21 mouse cellular contexts compared by ENCODE assay signal in the genomic region with DNA sequence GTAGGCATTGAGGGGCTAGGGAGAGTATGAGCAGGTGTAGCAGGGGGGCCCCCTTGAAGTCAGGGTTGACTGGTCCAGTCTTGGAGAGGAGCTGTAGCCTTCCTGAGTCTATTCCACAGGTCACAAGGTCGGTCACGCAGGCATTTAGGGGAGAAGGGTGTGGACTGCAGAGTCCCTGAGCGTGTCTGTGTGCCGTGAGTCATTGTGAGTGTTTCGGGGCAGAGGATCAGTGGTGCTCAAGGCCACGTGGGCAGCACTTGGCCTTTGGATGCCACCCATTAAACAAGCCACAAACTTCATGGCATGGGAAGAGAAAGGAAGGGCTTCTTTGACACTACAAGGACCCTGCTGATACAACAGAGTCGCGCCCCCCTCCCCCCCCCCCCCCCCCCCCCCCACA.
DNase-seq lines count a peak whose midpoint lies in the region; ATAC-seq and TF ChIP-seq lines count a peak whose summit lies in the region.
"Had no signal": no experiment of that assay in that cellular context is flagged by ENCODE, and none has a peak within 500 bp of the region (broad histone marks: within the 10 kb centered on the region; RNA-seq: fewer than 3 reads in every experiment).

No protein-coding gene starts in this region.

- H3K9ac ChIP-seq in kidney, embryonic 15.5 days, result no peak overlapping the region
- H3K9ac ChIP-seq in stomach, postnatal 0 days (ENCODE audit: low read length), result no peak overlapping the region
- H3K9ac ChIP-seq: embryonic facial prominence, embryonic 15.5 days; heart, embryonic 12.5 days; liver, embryonic 12.5 days; lung, embryonic 15.5 days had no signal

- no peak for TF ChIP-seq CTCF in stomach, postnatal 0 days (IDR thresholded peaks at IDR 0.05; ENCODE audit: low read depth)

- H3K9me3 ChIP-seq in kidney, embryonic 15.5 days (replicated peaks), result no peaks in the 10 kb centered on the region
- no peaks in the 10 kb centered on the region for H3K9me3 ChIP-seq in stomach, postnatal 0 days (ENCODE audit: control insufficient read depth, low read length)
- H3K9me3 ChIP-seq: embryonic facial prominence, embryonic 15.5 days; heart, embryonic 12.5 days; liver, embryonic 12.5 days; lung, embryonic 15.5 days had no signal

- peaks cover 44% of the 10 kb centered on the region for H3K4me1 ChIP-seq in kidney, embryonic 15.5 days
- no peaks in the 10 kb centered on the region for H3K4me1 ChIP-seq in stomach, postnatal 0 days (replicated peaks; ENCODE audit: control insufficient read depth, insufficient read depth)
- H3K4me1 ChIP-seq: lung, embryonic 15.5 days had no signal

- 0 out of 2 replicates have a peak overlapping the region, but pooled peaks have one; percentile 37 for H3K27ac ChIP-seq in kidney, embryonic 15.5 days
- no peak overlapping the region for H3K27ac ChIP-seq in stomach, postnatal 0 days (replicated peaks)
- H3K27ac ChIP-seq: embryonic facial prominence, embryonic 15.5 days; gastrocnemius, adult 2 months; liver, embryonic 12.5 days; lung, embryonic 15.5 days had no signal

- H3K4me3 ChIP-seq in kidney, embryonic 15.5 days (replicated peaks), result no peak overlapping the region
- H3K4me3 ChIP-seq in stomach, postnatal 0 days (ENCODE audit: low read depth, low read length), result no peak overlapping the region
- H3K4me3 ChIP-seq: embryonic facial prominence, embryonic 15.5 days; gastrocnemius, adult 2 months; heart, embryonic 12.5 days; liver, embryonic 12.5 days; lung, embryonic 15.5 days had no signal

- H3K4me2 ChIP-seq in kidney, embryonic 15.5 days, result no peak overlapping the region
- no peak overlapping the region for H3K4me2 ChIP-seq in stomach, postnatal 0 days (replicated peaks; ENCODE audit: low read depth)
- H3K4me2 ChIP-seq: embryonic facial prominence, embryonic 15.5 days; heart, embryonic 12.5 days; liver, embryonic 12.5 days; lung, embryonic 15.5 days had no signal

- peak; percentile 33; the same call in 1 of the 2 replicates for ATAC-seq in kidney, embryonic 15.5 days (replicated peaks; ENCODE audit: low FRiP score)
- peak; percentile 73 for ATAC-seq in stomach, postnatal 0 days (ENCODE audit: low FRiP score, low TSS enrichment)
- ATAC-seq: hindbrain, embryonic 16.5 days; liver, embryonic 12.5 days had no signal

- TF ChIP-seq EP300 in stomach, postnatal 0 days (optimal IDR thresholded peaks at IDR 0.05), result no peak

- no peak for DNase-seq in kidney, postnatal 36 days
- peak; percentile 88 for DNase-seq in adrenal gland, adult 2 months
- peak; percentile 76 to 79 for DNase-seq in adrenal gland, postnatal 36 days
- no peak for DNase-seq in stomach, postnatal 0 days (ENCODE audit: low spot score)
- DNase-seq in heart, adult 11 months, result no peak
- no peak for DNase-seq in liver
- DNase-seq: cerebellum, adult 11 months; cerebellum, postnatal 25 days; embryo, embryonic 11 days; gastrocnemius, adult 2 months; heart, postnatal 14 days; kidney, adult 2 months; lung, postnatal 4 days; thymus, adult 18-20 months; thymus, postnatal 4 days had no signal

- no peaks in the 10 kb centered on the region for H3K27me3 ChIP-seq in kidney, embryonic 15.5 days
- no peaks in the 10 kb centered on the region for H3K27me3 ChIP-seq in stomach, postnatal 0 days (ENCODE audit: control insufficient read depth, insufficient read depth, low read length)
- H3K27me3 ChIP-seq: embryonic facial prominence, embryonic 15.5 days; heart, embryonic 12.5 days; liver, embryonic 12.5 days; lung, embryonic 15.5 days had no signal

- no peaks in the 10 kb centered on the region for H3K36me3 ChIP-seq in kidney, embryonic 15.5 days
- H3K36me3 ChIP-seq in stomach, postnatal 0 days (ENCODE audit: control insufficient read depth, insufficient read depth, low read length), result no peaks in the 10 kb centered on the region
- H3K36me3 ChIP-seq: embryonic facial prominence, embryonic 15.5 days; heart, embryonic 12.5 days; lung, embryonic 15.5 days had no signal

- WGBS in kidney, embryonic 15.5 days, result 56% methylated on average over 8 of the region's 8 CpGs
- WGBS in stomach, postnatal 0 days, result 72% methylated on average over 6 of the region's 8 CpGs

Comparison
In these comparisons a context has a peak if more than half of its experiments do, and no peak if none do; other contexts are left out.
1. DNase-seq: peak in adrenal gland, adult 2 months (single experiment) and adrenal gland, postnatal 36 days (2 of 2); none in kidney, postnatal 36 days (0 of 2), stomach, postnatal 0 days (single experiment), heart, adult 11 months (single experiment) and liver (single experiment).